Mouse (Mus musculus): ENCODE measurements around the gene Rbm31y.
"Not testable (repeated sequence)": the region's sequence is repeated elsewhere in the genome, so short reads cannot be mapped to it uniquely, and the experiment has no call there.

Rbm31y gene

DNA sequence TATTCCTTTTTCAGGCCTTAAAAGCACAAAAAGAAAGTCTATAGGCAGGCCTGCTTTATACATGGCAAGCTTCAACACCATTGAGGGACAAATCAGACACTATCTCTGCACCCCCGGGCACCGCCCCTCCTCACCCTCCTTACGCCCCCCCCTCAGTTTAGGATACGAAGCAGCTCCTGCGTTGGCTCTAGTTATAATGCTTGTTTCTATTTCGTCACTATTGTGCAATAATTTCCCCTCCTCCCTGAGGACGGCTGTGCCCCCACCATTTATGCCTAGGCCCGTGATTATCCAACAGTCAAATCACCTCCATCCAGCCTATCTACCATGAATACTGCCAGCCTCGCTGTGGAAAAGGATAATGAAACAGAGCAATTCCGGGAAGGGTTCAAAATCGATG lies at the start of gene Rbm31y:
Gene Rbm31y, plus strand, starts transcription at position 301 of the 400 bp plus-strand sequence.
- DNase-seq (ENCODE audit: low read depth in 1 of 2, low spot score in 2 of 2) = not testable (repeated sequence)
